Mouse (Mus musculus): ENCODE data around the gene Fbxw8.

GRCm38 (mm10) chr5:118105536-118105935, 49.7 kb downstream of the Fbxw8 start:
- TF ChIP-seq POLR2A (IDR thresholded peaks at IDR 0.05; ENCODE audit: insufficient read depth, low read length) (no peak), CTCF (IDR thresholded peaks at IDR 0.05; ENCODE audit: low read depth, low read length) (no peak)
